Mouse (Mus musculus): ENCODE measurements around the gene Eef1akmt2. TPM values are rescaled to one million over a fixed set of nuclear protein-coding genes. Genes with fewer than 3 reads are reported as not detected.

Eef1akmt2 gene
- polyA plus RNA-seq, 1 experiment from 2014 or later = 97.0 TPM

GRCm38 (mm10) chr7:132787496-132788190 is 64.8 kb downstream of the Eef1akmt2 start:
- 87% methylated on average over 4 of the region's 4 CpGs for WGBS
- ATAC-seq = no peak

DNA sequence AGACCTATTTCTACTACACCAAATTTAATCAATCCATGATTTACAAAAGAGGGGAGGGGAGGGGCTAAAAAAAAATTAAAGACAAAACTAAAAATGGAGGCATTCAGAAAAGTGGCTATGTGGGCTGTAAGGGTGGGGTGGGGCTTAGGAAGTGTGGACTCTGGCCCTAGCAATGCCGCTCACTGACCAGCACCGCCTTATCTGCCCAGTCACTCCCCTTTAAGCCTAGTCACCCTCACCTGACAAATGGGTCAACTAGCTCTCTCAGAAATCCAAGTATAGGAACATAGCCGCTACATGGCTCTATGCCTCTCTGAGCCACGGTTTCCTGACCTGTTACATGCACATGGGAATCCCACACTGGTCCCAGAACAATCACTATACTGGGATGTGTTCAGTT is 65.5 kb downstream of the Eef1akmt2 start:
- no peak for ATAC-seq
- Histone ChIP-seq H3K9ac (replicated peaks; ENCODE audit: low read depth, low read length) (no peak overlapping the region), H3K4me2 (ENCODE audit: low read length) (no peak overlapping the region), H3K9me3 (ENCODE audit: control insufficient read depth, low read length) (no peaks in the 10 kb centered on the region), H3K27me3 (replicated peaks; ENCODE audit: control insufficient read depth, insufficient read depth, low read length) (no peaks in the 10 kb centered on the region), H3K4me1 (replicated peaks; ENCODE audit: control insufficient read depth, insufficient read depth, low read length) (peaks cover 16% of the 10 kb centered on the region), H3K36me3 (ENCODE audit: control insufficient read depth, insufficient read depth) (no peaks in the 10 kb centered on the region), H3K4me3 (replicated peaks; ENCODE audit: low read length) (no peak overlapping the region), H3K27ac (ENCODE audit: low read length) (no peak overlapping the region)
- WGBS = 96% methylated on average over 4 of the region's 4 CpGs

More at GRCm38 (mm10) chr7:132787496-132788190, 64.8 kb downstream of the Eef1akmt2 start:
- H3K4me2 ChIP-seq (ENCODE audit: low read length) = no peak overlapping the region
- no peaks in the 10 kb centered on the region for H3K9me3 ChIP-seq (ENCODE audit: control insufficient read depth, low read length)
- H3K27ac ChIP-seq (ENCODE audit: low read length) = no peak overlapping the region
- peaks cover 13% of the 10 kb centered on the region for H3K4me1 ChIP-seq (replicated peaks; ENCODE audit: control insufficient read depth, insufficient read depth, low read length)
- H3K4me3 ChIP-seq (replicated peaks; ENCODE audit: low read length) = no peak overlapping the region
- H3K9ac ChIP-seq (replicated peaks; ENCODE audit: low read depth, low read length) = no peak overlapping the region
- no peaks in the 10 kb centered on the region for H3K27me3 ChIP-seq (replicated peaks; ENCODE audit: control insufficient read depth, insufficient read depth, low read length)
- no peaks in the 10 kb centered on the region for H3K36me3 ChIP-seq (ENCODE audit: control insufficient read depth, insufficient read depth)

DNA sequence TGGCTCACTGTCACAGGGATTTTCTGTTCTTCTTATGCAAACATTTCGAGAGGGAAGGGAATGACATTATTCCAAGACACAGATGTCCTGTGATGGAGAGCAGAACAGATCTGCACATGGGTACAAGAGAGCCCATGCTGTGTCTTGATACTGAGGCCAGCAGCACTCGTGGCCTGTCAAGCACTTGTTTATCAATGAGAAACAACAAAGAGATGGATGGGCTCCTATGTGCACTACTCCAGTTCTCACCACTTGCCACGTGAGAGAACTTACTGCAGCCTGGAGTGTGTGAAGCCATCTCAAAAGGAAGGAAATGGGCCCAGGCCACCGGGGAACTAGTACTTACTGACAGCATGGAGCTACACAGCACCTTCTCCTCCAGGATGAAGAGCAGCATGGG is 66.0 kb downstream of the Eef1akmt2 start:
- Histone ChIP-seq H3K27me3 (replicated peaks; ENCODE audit: control insufficient read depth, insufficient read depth, low read length) (no peaks in the 10 kb centered on the region), H3K4me1 (replicated peaks; ENCODE audit: control insufficient read depth, insufficient read depth, low read length) (peaks cover 21% of the 10 kb centered on the region), H3K4me3 (replicated peaks; ENCODE audit: low read length) (no peak overlapping the region), H3K27ac (ENCODE audit: low read length) (peak overlapping the region; percentile 5; the same call in 1 of the 2 replicates), H3K36me3 (ENCODE audit: control insufficient read depth, insufficient read depth) (no peaks in the 10 kb centered on the region), H3K4me2 (ENCODE audit: low read length) (no peak overlapping the region), H3K9me3 (ENCODE audit: control insufficient read depth, low read length) (no peaks in the 10 kb centered on the region), H3K9ac (replicated peaks; ENCODE audit: low read depth, low read length) (no peak overlapping the region)
- peak; percentile 50; the same call in 1 of the 2 replicates for ATAC-seq
- 33% methylated on average over 4 of the region's 4 CpGs for WGBS

DNA sequence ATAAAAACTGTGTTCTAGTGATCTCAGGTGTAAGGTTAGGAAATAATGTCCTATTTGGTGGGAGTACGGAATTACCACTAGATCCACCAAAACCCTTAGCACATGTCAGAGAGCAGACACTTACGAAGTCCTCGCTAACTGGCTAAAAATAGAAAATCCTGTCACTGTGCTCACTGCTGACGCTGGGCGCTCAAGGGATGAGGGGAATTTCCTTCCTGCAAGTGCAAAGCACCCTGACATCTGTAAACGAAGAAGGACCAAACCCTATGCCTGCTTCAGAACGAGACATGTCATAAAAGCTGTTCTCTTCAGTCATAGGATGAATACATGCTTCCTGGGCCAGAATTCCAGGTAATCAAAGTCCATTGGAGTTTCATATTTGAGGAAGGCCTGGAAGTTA is 66.5 kb downstream of the Eef1akmt2 start:
- Histone ChIP-seq H3K27me3 (replicated peaks; ENCODE audit: control insufficient read depth, insufficient read depth, low read length) (no peaks in the 10 kb centered on the region), H3K4me2 (ENCODE audit: low read length) (no peak overlapping the region), H3K4me1 (replicated peaks; ENCODE audit: control insufficient read depth, insufficient read depth, low read length) (peaks cover 26% of the 10 kb centered on the region), H3K27ac (ENCODE audit: low read length) (no peak overlapping the region), H3K36me3 (ENCODE audit: control insufficient read depth, insufficient read depth) (no peaks in the 10 kb centered on the region), H3K9me3 (ENCODE audit: control insufficient read depth, low read length) (no peaks in the 10 kb centered on the region), H3K4me3 (replicated peaks; ENCODE audit: low read length) (no peak overlapping the region), H3K9ac (replicated peaks; ENCODE audit: low read depth, low read length) (no peak overlapping the region)
- 65% methylated on average over 7 of the region's 7 CpGs for WGBS
- no peak for ATAC-seq

DNA sequence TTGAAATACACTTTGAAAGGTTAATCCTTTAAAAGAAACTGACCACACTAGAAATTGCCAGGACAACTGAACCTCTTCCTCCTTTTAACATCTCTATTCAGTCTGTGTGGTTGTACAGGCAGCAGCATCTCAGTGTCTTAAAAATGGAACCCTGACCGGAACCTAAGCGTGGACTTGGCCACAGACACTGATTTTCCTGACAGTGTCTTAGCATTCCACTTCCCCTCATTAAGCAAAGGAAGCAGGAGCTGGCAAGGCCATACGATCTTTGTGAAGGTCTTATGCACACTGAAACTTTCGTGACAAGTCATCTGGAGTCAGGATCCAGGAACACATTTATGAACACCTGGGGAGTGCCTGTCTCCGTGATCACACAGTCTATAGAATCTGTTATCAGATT is 68.4 kb downstream of the Eef1akmt2 start:
- no peak for ATAC-seq
- Histone ChIP-seq H3K9ac (replicated peaks; ENCODE audit: low read depth, low read length) (no peak overlapping the region), H3K4me3 (replicated peaks; ENCODE audit: low read length) (no peak overlapping the region), H3K4me1 (replicated peaks; ENCODE audit: control insufficient read depth, insufficient read depth, low read length) (peaks cover 35% of the 10 kb centered on the region), H3K4me2 (ENCODE audit: low read length) (no peak overlapping the region), H3K9me3 (ENCODE audit: control insufficient read depth, low read length) (no peaks in the 10 kb centered on the region), H3K27ac (ENCODE audit: low read length) (no peak overlapping the region), H3K27me3 (replicated peaks; ENCODE audit: control insufficient read depth, insufficient read depth, low read length) (no peaks in the 10 kb centered on the region), H3K36me3 (ENCODE audit: control insufficient read depth, insufficient read depth) (no peaks in the 10 kb centered on the region)
- 84% methylated on average over 5 of the region's 5 CpGs for WGBS

- Histone ChIP-seq H3K4me3 (replicated peaks; ENCODE audit: low read length) (no peak overlapping the region), H3K27ac (ENCODE audit: low read length) (no peak overlapping the region; the same call in 1 of the 2 replicates), H3K36me3 (ENCODE audit: control insufficient read depth, insufficient read depth) (no peaks in the 10 kb centered on the region), H3K4me1 (replicated peaks; ENCODE audit: control insufficient read depth, insufficient read depth, low read length) (peaks cover 35% of the 10 kb centered on the region), H3K9me3 (ENCODE audit: control insufficient read depth, low read length) (no peaks in the 10 kb centered on the region), H3K27me3 (replicated peaks; ENCODE audit: control insufficient read depth, insufficient read depth, low read length) (no peaks in the 10 kb centered on the region), H3K4me2 (ENCODE audit: low read length) (no peak overlapping the region), H3K9ac (replicated peaks; ENCODE audit: low read depth, low read length) (no peak overlapping the region)
- WGBS = 46% methylated on average over 6 of the region's 6 CpGs
- peak; percentile 12; the same call in 1 of the 2 replicates for ATAC-seq
Observed at GRCm38 (mm10) chr7:132781850-132782249, 70.6 kb downstream of the Eef1akmt2 start.

- Histone ChIP-seq H3K4me3 (replicated peaks; ENCODE audit: low read length) (no peak overlapping the region), H3K4me2 (ENCODE audit: low read length) (no peak overlapping the region), H3K27ac (ENCODE audit: low read length) (peak overlapping the region; percentile 50), H3K9me3 (ENCODE audit: control insufficient read depth, low read length) (no peaks in the 10 kb centered on the region), H3K27me3 (replicated peaks; ENCODE audit: control insufficient read depth, insufficient read depth, low read length) (no peaks in the 10 kb centered on the region), H3K36me3 (ENCODE audit: control insufficient read depth, insufficient read depth) (no peaks in the 10 kb centered on the region), H3K4me1 (replicated peaks; ENCODE audit: control insufficient read depth, insufficient read depth, low read length) (peaks cover 32% of the 10 kb centered on the region), H3K9ac (replicated peaks; ENCODE audit: low read depth, low read length) (no peak overlapping the region)
- WGBS = 15% methylated on average over 7 of the region's 7 CpGs
- peak; percentile 76 for ATAC-seq
Observed at GRCm38 (mm10) chr7:132781130-132781814, 71.2 kb downstream of the Eef1akmt2 start.

DNA sequence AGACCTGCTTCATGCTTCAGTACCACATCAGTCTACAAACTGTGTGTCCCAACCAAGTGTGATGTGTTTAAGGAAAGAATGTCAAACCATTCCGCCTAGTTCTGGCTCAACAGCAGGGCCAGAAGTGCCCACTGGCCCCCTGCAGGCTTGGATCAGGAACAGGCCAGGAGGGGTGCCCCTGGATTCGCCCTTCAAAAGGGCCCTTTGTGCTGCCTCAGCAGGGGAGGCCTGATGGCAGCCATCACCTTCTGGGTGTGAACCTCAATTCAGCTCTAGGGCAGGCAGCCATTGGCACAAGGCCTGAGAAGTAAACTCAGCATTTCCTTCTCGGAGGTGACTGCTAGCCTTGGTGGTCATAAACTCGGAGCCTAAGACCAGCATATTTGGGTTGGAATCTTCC is 71.9 kb downstream of the Eef1akmt2 start:
- ATAC-seq = peak; percentile 64; the same call in 1 of the 2 replicates
- H3K27ac ChIP-seq (ENCODE audit: low read length) = peak overlapping the region; percentile 50
- no peak overlapping the region for H3K4me3 ChIP-seq (replicated peaks; ENCODE audit: low read length)
- H3K9ac ChIP-seq (replicated peaks; ENCODE audit: low read depth, low read length) = no peak overlapping the region
- no peaks in the 10 kb centered on the region for H3K27me3 ChIP-seq (replicated peaks; ENCODE audit: control insufficient read depth, insufficient read depth, low read length)
- peaks cover 25% of the 10 kb centered on the region for H3K4me1 ChIP-seq (replicated peaks; ENCODE audit: control insufficient read depth, insufficient read depth, low read length)
- H3K9me3 ChIP-seq (ENCODE audit: control insufficient read depth, low read length) = no peaks in the 10 kb centered on the region
- 17% methylated on average over 4 of the region's 4 CpGs for WGBS
- no peak overlapping the region for H3K4me2 ChIP-seq (ENCODE audit: low read length)
- H3K36me3 ChIP-seq (ENCODE audit: control insufficient read depth, insufficient read depth) = no peaks in the 10 kb centered on the region

DNA sequence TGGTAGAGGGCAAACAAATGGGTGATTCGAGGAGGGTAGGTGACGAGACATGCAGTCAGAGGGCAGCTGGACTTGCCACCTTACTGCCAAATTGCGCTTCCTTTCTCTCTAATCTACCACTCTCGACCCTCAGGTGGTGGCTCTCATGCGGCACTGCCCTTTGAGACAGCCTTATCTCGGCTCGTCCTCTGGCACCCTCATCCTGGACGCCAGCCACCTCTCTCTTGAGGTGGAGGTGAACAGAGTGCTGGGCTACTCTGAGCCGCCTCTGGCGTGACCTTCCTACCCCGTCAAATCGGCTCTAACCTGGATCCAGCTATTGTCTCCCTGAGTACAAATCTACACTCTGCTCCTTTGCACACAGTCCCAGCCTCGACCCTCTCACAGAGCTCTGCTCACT is 73.8 kb downstream of the Eef1akmt2 start:
- Histone ChIP-seq H3K27ac (ENCODE audit: low read length) (no peak overlapping the region), H3K9me3 (ENCODE audit: control insufficient read depth, low read length) (no peaks in the 10 kb centered on the region), H3K9ac (replicated peaks; ENCODE audit: low read depth, low read length) (no peak overlapping the region), H3K27me3 (replicated peaks; ENCODE audit: control insufficient read depth, insufficient read depth, low read length) (no peaks in the 10 kb centered on the region), H3K36me3 (ENCODE audit: control insufficient read depth, insufficient read depth) (no peaks in the 10 kb centered on the region), H3K4me1 (replicated peaks; ENCODE audit: control insufficient read depth, insufficient read depth, low read length) (peaks cover 25% of the 10 kb centered on the region), H3K4me2 (ENCODE audit: low read length) (no peak overlapping the region), H3K4me3 (replicated peaks; ENCODE audit: low read length) (no peak overlapping the region)
- WGBS = 91% methylated on average over 13 of the region's 13 CpGs
- ATAC-seq = no peak

Data from forebrain, embryonic 16.5 days (tissue).